Mouse (Mus musculus): ENCODE measurements around the gene Herc1.

Gene Herc1

DNA sequence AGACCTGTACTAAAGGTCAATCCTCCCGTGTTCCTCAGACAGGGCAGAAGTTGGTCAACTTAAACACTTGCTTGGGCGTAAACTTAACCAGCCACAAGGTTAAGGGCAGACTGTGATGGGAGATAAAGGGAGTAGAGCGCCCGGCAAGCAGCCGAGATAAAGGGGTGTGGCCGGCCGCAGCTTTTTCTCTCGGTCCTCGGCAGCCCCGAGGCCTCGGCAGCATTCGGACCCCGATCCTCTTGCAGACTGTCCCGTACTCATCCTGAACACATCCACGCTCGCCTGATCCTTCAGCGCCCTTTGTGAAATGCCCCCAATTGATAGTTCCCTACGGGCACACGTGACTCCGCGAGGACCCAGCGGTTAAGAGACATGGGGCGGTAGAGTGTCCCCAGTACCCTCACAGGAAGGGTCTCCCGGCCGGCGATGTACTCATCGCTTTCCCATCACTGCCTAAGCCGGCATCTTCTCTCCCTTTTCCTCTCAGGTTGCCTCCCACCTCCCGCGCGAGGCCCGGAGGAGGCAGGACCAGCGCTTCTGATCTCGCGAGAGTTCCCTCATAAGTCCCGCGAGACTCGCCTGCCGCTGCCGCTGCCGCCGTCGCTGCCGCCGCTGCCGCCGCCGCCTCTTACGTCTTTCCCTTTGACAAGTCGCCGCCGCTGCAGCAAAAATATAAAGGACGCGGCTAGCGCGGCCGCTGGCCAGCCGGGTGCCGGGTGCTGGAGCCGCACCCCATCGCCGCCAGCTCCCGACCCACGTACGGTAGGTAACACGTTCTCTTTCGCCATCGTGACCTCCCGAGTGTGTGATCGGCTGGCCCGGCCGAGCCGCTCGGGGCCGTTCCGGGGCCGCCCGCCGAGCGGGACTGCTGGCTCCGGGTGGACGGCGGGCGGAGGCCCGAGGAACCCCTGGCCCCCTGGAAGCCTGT lies at the start of gene Herc1:
Gene Herc1, plus strand, starts transcription at position 591 of the 928 bp plus-strand sequence.
- peak; percentile 96 for DNase-seq (ENCODE audit: low read depth, low spot score)

DNA sequence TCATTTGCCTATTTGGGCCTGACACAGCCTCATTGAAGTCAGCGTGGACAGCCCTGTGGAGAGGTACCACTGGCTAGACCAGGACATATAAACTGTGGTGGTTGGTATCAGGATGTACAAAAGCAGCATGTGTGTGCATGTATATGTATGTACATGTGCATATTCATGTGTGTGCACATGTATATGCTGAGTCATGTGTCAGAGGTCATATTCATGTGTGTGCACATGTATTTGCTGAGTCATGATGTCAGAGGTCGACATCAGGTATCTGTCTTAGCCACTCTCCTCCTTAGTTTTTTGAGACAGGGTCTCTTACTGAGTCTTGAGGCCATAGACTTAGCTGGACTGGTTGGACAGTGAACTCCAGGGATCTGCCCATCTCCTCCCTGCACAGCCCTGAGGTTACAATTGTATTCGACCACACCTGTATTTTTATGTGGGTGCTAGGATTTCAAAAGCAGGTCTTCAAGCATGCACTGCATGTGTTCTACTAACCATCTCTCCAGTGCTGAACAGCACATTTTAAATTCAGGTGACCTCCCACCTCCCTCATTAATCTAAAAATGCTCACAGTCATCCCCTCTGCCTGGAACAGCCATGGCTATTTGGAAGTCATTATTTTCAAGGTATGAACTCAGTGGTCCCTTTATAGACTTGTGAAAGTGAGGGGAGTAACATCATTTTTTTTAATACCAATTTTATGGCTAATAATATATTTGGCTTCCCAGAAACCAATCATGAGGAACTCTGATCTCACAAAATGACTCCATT lies 45.7 kb upstream of the Herc1 start:
- DNase-seq (ENCODE audit: low read depth, low spot score): no peak

DNA sequence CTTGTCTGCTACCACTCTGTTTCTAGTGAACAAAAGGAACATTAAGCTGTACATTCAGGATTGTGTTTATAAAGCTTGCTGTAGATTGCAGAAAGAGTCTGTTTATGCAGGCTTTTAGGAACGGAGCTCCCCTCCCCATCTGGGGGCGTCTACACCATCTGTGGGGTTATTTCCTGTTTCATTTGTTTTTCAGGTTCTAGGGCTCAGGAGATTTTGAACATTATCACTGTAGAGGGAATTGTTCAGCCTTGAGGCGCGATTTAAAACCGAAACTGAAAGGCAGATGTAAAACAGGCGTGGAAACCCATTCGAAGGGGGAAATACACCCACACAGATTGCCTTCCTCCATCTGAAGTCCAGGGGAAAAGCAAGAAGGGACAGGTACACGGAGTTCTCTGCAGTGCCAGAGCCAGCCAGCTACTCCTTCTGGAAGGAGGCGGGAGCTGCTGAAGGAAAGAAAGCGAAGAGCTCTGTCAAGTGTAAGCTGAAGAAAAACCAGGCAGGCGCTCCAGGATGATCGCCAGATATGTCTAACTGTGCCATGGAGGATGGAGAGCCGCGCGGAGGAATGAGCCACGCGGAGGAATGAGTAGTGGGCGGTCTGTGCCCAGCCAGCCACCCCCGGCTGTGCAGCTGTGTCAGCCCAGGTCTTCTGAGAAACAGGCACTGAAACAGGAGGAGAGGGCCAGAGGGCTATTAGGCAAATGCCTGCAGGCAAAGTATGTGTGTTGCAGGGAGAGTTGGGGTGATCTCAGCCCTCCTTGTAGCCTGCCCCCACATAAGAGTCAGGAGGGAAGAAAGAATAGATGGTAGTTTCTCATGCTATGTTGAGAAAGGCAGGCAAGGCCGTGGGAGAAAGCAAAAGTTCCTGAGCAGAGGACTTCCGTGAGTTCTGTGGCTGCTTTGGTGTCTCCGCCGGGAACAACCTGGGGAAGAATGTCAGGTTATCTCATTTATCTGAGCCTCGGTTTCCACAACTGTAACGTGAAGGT lies 44.8 kb upstream of the Herc1 start:
- DNase-seq (ENCODE audit: low read depth, low spot score): no peak

DNA sequence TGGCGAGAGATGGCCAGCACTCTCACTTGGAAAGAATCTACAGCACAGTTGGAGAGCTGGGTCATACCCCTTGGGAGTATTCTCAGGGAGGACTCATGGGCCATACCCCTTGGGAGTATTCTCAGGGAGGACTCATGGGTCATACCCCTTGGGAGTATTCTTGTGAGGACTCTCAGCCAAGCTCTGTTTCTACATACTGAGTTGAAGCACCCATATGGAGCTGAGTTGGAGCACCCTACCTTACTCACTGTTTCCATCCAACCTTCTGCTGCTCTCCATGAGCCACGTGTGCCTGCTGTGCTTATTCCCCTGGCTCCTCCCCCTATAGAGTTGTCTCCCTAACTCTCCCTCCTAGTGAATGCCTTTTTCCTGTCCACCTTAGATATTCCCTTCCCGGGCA lies 43.8 kb upstream of the Herc1 start:
- DNase-seq (ENCODE audit: low read depth, low spot score): no peak

DNA sequence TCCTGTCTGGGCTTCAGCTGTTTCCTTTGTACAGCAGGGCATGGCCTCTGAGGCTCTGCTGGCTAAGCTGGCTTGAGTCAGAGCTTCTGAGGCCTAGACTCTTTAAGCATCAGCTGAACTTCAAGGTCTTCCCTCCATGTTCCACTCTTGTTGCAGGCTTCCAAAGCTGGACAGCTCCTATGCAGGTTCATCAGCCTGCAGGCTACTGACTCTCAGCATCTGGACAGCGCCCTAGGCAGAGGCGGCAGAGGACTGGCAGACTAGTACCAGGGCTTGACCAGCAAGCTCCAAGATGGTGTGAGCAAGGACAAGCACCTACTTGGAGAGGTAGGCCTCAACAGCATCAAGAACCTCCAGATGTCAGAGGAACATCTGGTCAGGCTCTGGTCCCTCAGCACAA lies 42.9 kb upstream of the Herc1 start:
- peak; percentile 67 for DNase-seq (ENCODE audit: low read depth, low spot score)

DNA sequence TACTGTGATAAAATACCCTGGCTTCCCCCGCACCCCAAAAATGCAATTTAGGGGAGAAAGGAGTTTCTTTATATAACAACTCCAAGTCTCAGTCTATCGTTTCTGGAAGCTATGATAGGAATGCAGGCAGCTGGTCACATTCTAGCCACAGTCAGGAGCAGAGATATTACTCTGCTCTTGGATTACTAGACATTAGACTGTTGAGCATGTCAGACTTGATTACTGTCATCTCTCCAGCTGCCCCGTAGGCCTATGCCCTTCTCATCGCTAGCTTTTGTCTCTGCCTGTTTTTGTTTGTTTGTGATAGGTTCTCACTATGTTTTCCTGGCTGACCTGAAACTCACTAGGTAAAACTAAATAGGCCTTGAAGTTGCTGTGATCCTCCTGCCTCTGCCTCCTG lies 41.5 kb upstream of the Herc1 start:
- no peak for DNase-seq (ENCODE audit: low read depth, low spot score)

DNA sequence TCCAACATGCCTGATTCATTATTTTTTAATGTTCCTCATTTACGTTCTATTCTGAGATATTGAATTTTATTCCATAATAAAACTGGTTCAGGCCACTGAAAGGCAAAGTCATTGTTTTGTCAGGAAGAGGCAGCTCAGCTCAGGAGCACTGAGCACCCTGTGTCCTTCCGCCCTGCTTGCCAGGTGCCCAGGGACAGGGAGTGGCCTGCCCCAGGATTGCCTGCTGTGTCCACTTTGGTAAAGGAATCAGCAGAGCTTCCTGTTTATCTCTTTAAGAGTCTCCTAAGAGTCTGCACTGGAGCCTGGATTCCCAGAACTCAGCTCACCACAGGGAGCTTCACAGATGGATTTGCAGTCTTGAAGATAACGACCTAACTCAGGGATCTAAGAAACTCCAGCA lies 38.8 kb upstream of the Herc1 start:
- DNase-seq (ENCODE audit: low read depth, low spot score): no peak

DNA sequence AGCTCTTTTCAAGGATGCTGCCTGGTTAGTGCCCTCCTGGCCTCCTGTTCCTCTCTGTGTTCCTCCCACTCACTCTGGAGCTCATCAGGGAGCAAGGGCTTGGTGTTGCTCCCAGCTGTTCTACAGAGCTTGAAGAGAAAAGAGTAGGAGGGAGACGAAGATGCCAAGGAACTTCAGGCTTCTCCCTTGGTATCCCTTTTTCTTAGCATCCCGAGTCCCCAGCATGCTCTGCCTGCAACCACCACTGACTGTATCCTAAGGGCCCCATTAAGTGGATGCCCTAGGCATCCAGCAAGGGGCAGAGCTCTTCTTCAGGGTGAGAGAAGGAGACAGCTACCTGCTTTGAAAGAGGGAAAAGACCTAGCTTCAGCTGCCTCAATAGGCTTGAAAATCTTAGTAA lies 33.6 kb upstream of the Herc1 start:
- DNase-seq (ENCODE audit: low read depth, low spot score): no peak

DNA sequence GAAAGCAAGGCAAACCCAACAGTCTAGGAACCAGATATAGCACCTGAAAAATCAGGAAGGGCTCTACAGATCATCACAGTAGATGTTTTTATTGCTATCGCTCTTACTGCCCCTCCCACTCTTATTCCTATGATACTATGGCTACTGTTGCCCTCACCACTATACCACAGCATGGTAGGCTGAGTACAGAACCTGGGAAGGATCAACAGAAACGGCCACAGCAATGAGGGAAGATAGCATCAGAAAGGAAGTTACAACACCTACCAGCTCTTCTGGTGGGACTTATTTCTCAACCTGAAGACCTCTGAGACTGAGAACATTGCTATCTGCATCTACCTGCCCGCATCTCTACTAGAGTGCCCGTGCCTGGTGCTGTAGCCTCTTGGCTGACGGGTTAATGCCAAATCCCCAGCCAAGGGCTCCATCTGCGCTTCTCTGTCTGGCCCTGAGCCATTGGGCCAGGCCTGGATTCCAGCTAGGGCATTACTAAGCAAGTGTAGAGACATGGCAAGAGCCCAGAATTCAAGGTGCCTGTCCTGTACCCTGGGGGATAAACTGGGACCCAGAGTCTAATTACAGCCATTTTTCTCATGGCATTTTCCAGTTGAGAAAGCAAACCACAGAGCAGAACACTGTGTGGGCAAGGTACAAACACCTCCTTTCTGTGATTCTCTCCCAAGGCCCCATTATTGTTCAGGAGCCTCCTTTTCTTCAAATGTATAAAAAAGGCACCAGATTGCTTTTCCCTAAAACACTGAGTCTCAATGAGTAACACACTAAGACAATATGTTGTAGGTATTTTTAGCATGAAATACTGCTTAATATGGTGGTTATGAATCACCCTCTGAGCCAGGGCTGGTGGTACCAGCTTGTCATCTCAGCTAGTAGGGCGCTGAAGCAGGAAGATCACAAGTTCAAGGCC lies 28.0 kb upstream of the Herc1 start:
- DNase-seq (ENCODE audit: low read depth, low spot score): no peak

DNA sequence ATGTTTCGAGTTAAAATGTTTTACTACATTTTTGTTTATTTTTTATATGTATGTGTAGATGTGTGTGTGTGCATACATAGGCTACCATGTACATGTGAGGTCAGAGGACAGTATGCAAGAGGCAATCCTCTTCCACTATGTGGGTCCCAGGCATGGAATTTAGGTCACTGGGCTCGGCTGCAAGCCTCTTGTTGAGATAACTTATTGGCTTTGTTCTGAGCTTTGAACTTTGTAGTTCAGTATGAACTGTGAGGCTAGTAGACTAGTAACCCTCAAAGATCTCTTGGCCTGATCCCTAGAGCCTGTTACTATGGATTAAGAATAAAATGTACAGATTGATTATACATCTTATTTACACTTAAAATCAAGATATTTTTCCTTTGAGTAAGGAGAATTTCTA lies 23.4 kb upstream of the Herc1 start:
- no peak for DNase-seq (ENCODE audit: low read depth, low spot score)

DNA sequence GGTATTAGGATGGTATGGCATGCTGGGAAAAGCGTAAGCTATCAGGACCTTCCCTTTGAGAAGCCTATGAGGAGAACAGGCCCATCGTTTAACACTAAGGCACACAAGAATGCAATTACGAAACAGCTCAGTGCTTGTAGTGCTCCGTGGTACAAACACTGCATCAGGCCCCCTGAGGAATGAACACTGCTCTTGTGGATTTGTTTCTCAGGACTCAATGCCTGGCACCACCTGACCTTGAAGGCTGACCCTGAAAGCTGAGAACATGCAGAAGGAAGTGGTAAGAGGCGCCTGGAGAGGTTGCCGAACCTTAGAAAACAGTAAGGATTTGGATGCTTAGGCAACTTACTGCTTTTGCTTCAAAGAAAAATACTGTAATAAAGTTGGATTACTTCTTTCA lies 20.8 kb upstream of the Herc1 start:
- no peak for DNase-seq (ENCODE audit: low read depth, low spot score)

DNA sequence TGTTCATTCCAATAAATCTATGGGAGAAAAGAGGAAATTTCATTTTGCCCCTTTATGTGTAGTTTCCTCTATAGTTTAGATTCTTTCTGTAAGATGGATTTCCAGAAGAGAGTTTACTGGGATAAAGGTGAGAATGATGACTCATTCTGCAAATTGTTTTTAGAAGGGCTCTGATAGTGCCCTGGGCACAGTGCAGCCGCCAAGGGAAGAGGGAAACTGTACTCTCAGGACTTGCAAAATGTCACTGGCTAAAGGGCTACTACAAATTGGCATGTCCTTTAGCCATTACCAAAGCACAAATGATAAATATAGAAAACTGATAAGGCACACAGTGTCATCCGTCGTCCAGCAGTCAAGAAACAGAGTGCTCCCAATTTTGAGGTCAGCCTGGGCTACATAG lies 19.8 kb upstream of the Herc1 start:
- no peak for DNase-seq (ENCODE audit: low read depth, low spot score)

DNA sequence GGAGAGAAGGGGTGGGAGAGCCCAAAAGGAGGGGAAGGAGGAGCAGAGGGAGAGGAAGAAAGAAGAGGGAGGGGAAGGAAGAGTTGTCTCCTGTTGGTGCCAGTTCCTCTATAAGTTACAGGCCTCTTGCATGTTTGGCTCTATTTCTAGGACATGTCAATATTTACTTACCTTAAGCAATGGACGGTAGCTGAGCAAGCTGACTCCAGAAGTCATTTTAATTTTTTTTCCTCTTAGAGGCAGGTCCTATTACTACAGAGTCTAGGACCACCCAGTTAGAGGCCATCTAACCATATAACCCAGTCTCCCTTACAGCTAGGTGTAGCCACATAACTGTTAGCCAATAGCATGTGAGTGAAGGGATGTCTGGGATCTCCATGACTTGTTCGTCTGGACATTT lies 18.7 kb upstream of the Herc1 start:
- DNase-seq (ENCODE audit: low read depth, low spot score): no peak

DNA sequence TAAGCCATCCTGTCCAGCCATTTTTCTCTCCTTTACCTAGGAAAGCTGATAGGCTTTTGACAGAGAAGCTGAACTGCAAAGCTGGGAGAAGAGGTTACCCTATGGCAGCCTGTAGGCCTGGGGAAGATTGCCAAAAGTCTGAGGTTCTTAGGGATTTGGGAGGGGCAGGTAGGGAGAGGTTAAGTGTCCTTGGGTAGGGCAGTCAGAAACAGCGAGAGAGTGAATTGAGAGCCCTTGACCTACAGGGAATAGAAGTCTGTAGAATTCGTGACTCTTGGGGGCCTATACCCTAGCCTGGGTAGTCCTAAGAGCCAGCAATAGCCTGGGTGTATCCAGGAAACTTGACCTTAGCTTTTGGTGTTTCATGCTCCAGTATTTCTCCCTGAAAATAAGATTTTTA lies 17.9 kb upstream of the Herc1 start:
- no peak for DNase-seq (ENCODE audit: low read depth, low spot score)

DNA sequence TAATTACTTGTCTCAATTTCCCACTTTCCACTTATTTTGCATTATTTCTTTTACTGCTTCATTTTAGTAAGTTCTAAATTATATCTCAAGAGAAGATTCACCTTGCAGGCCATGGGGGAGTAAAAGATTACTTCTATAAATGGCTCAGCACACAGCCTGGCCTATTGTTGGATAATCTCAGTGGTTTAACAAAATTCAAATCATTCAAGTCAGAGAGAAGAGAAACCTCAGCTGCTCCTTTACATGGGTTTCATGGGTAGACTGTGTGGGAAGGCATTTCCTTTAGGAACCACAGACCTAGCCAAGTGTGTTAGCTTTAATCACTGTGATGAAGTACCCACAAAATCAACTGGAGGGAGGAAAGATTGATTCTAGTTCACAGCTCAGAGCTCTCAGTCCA lies 13.0 kb upstream of the Herc1 start:
- DNase-seq (ENCODE audit: low read depth, low spot score): no peak

DNA sequence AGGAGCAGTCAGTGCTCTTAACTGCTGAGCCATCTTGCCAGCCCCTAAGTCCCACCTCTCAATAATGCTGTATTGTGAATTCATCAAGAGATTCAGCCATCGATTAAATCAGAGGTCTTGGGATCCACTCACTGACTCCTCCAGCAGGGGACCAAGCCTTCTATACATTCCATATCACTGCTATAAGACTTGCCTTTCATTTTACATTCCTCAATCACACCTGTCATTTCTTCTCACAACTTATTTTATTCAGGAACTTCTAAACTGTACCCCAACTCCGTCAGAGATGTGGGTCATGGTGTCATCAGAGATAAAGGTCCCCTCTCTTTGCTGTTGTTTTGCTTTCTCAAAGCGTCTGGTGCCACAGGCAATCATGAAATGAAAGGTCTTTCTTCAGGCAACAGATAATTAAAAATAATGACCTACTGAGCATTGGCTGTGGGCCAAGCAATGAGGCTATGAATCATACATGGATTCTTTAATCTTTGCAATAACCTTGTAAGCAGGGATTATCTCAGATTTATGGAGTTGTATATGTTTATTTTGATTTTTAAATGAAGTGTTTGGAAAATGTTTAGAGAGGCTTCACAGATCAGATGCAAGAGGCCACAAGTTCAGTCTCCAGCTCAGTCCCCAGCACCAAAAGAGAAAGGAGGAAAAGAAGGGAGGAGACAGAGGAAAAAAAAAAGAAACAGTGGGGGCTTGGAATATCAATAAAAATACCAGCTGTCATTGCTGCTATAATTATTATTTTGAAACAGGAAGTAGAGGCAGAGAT lies 12.1 kb upstream of the Herc1 start:
- no peak for DNase-seq (ENCODE audit: low read depth, low spot score)

DNA sequence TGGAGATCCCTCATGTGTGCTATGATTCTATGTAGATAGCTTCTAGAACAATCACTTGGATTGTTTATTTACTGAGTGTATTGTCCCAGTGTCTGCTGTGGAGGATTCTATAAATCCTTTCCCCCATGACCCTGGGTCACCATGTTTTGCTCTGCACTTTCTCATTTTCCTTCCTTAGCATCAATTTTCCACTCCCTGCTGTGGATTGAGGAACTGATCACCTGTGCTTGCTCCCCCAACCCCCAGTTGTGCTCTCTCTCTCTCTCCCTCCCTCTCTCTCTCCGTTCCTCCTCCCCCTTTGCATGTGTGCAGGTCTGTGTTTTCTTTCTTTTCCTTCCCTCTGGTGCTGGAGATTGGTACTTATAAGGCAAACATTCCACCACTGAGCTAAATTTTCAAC lies 10.5 kb upstream of the Herc1 start:
- no peak for DNase-seq (ENCODE audit: low read depth, low spot score)

DNA sequence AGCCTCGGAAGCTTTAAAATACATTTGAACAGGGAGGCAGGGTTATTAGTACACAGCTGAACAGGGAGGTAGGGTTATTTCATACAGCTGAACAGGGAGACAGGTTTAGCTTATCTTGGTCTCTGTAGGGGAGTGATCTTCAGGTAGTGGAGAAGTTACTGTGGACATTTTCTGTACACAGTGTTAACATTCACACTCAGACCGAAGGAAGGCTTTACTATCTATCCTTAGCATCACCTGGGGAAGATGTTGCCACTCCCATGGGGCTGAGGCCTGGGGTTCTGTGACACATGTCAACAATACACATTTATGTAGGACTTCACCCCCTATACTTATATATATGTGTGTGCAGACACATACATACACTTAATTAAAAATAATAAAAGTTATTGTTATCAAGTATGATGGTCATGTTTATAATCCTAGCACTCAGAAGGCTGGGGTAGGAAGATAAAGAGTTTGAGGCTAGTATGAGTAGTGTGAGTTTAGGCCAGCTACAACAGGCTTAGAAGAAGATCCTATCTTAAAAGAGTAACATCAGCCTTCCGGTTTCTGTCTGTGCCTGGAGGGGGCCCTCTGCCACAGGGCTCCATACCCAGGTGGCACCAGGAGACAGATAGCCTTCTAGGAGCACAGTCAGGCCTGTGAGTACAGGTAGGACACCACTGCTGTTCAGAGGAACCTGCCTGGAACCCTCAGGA lies 9.7 kb upstream of the Herc1 start:
- no peak for DNase-seq (ENCODE audit: low read depth, low spot score)

DNA sequence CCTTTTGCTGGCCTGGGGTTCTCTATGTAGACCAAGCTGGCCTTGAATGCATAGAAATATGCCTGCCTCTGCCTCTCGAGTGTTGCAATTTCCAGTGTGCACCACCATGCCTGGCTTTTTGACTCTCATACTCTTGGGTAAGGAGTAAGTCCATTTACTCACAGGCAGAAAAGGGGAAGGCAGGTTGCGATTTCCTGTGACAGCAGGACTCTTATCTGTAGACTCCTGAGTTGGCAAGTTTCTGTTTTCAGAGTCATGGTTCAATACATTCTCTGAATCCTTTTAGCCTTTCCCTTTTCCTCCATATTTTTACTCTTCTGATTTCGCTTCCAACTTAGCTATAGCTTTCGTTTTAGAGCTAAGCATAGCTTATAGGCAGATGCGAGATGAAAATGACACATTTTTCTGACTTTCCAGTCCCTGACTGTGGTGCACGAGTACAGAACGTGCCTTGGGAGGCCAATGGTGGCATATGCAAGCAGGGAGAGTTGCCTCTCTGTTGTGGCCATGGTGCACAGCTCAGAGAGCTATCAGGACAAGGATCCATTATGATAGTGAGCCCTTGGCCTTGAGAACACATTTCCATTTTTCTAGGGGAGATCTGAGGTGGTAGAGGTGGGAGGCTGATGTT lies 2.7 kb upstream of the Herc1 start:
- DNase-seq (ENCODE audit: low read depth, low spot score): no peak

Measured in ES-CJ7 (cell line).